Comparison of ENCODE assay signal across 8 mouse cellular contexts in genomic region chr4:150001221-150001860, GRCm38 (mm10). TPM values are rescaled to one million over a fixed set of nuclear protein-coding genes. Genes with fewer than 3 reads are reported as not detected.
DNase-seq lines count a peak whose midpoint lies in the region; TF ChIP-seq lines count a peak whose summit lies in the region.

No protein-coding gene starts in this region.

- H3K9ac ChIP-seq in ES-E14 (ENCODE audit: insufficient read depth, low read depth, low read length, poor library complexity, severe bottlenecking): peak overlapping the region; percentile 1; the same call in 1 of the 2 replicates

- H3K4me1 ChIP-seq in ES-E14 (ENCODE audit: control insufficient read depth in 2 of 2, insufficient read depth in 2 of 2, low read length in 2 of 2, poor library complexity in 1 of 2): peaks cover 27 to 54% of the 10 kb centered on the region in 2 experiments
- H3K4me1 ChIP-seq in kidney, adult 2 months (ENCODE audit: control insufficient read depth, insufficient read depth, low read length): peaks cover 43% of the 10 kb centered on the region
- H3K4me1 ChIP-seq in forebrain, embryonic 10.5 days: peaks cover 20% of the 10 kb centered on the region

- H3K4me3 ChIP-seq in ES-E14 (ENCODE audit: insufficient read depth in 1 of 2, low read depth in 1 of 2, low read length in 2 of 2, poor library complexity in 1 of 2, severe bottlenecking in 1 of 2): no peak overlapping the region
- H3K4me3 ChIP-seq in kidney, adult 2 months (ENCODE audit: insufficient read depth, low read depth, low read length): peak overlapping the region; percentile 71
- H3K4me3 ChIP-seq in forebrain, embryonic 10.5 days: no peak overlapping the region

- H3K27me3 ChIP-seq in kidney, adult 2 months (replicated peaks; ENCODE audit: control insufficient read depth, insufficient read depth, low read length): no peaks in the 10 kb centered on the region
- no peaks in the 10 kb centered on the region for H3K27me3 ChIP-seq in forebrain, embryonic 10.5 days (ENCODE audit: poor library complexity, severe bottlenecking)

- no peaks in the 10 kb centered on the region for H3K36me3 ChIP-seq in ES-E14 (ENCODE audit: control insufficient read depth, insufficient read depth, low read length, poor library complexity, severe bottlenecking)
- H3K36me3 ChIP-seq in kidney, adult 2 months (ENCODE audit: control insufficient read depth, insufficient read depth, low read length): no peaks in the 10 kb centered on the region; the same call in 1 of the 2 replicates
- H3K36me3 ChIP-seq in forebrain, embryonic 10.5 days (replicated peaks): no peaks in the 10 kb centered on the region

- no peaks in the 10 kb centered on the region for H3K9me3 ChIP-seq in ES-E14 (ENCODE audit: control insufficient read depth, insufficient read depth, low read depth, low read length)
- no peaks in the 10 kb centered on the region for H3K9me3 ChIP-seq in forebrain, embryonic 10.5 days

- peak overlapping the region; percentile 28; the same call in 1 of the 2 replicates for H3K27ac ChIP-seq in ES-E14 (ENCODE audit: insufficient read depth, low read depth, low read length, poor library complexity, severe bottlenecking)
- H3K27ac ChIP-seq in kidney, adult 2 months (ENCODE audit: insufficient read depth, low read depth, low read length): peak overlapping the region; percentile 96
- H3K27ac ChIP-seq in forebrain, embryonic 10.5 days: no peak overlapping the region

- in situ Hi-C loops in ES-E14 (cut with MboI; ENCODE audit: low sequenced_read_pairs in 2 of 2, unreplicated experiment in 2 of 2): no loop called here

- TF ChIP-seq CTCF in kidney, adult 2 months (conservative IDR thresholded peaks at IDR 0.05; ENCODE audit: insufficient read depth, insufficient read length, low read depth, low read length): no peak

- no peak for TF ChIP-seq POLR2A in kidney, adult 2 months (IDR thresholded peaks at IDR 0.05; ENCODE audit: low read depth, low read length)

- 28% methylated on average over 10 of the region's 10 CpGs for WGBS in kidney, adult 2 months
- WGBS in forebrain, embryonic 10.5 days: 76% methylated on average over 10 of the region's 10 CpGs

- peak; percentile 18 for DNase-seq in cerebellum, adult 8-10 months
- no peak for DNase-seq in cerebellum, adult 11-12 months
- DNase-seq in ES-E14 (ENCODE audit: low read depth, low spot score): no peak
- DNase-seq in kidney, adult 2 months: no peak
- DNase-seq in lung, postnatal 25 days (ENCODE audit: low spot score): peak; percentile 38
- DNase-seq in layer of hippocampus, postnatal 25 days (ENCODE audit: extremely low spot score in 1 of 2, low spot score in 1 of 2): no peak
- DNase-seq in embryo, embryonic 11 days: no peak
- DNase-seq in forebrain, embryonic 10.5 days (ENCODE audit: extremely low spot score, low spot score): no peak

TF ChIP-seq in ES-E14, 5 proteins besides CTCF, POLR2A, EP300 and RAD21:
- TF ChIP-seq ZNF384 (IDR thresholded peaks at IDR 0.05; ENCODE audit: low read depth, low read length): no peak
- TF ChIP-seq HCFC1 (IDR thresholded peaks at IDR 0.05; ENCODE audit: borderline replicate concordance, insufficient read depth, low read length): no peak
- no peak for TF ChIP-seq CHD2 (IDR thresholded peaks at IDR 0.05; ENCODE audit: low read depth, low read length)
- TF ChIP-seq ZC3H11A (IDR thresholded peaks at IDR 0.05; ENCODE audit: borderline replicate concordance, low read depth, low read length): no peak
- no peak for TF ChIP-seq MAFK (IDR thresholded peaks at IDR 0.05; ENCODE audit: insufficient read depth, low read depth, low read length)

RNA-seq across cellular contexts. Expression of gene H6pd, which starts 7.5 kb away (rescaled TPM):
- 17.6 and 19.0 TPM in 2 replicates for total RNA-seq in ES-E14 (2012; rRNA removed)
- 137 and 161 TPM in 2 replicates for polyA plus RNA-seq in kidney, adult 2 months (2012; rRNA removed)
- total RNA-seq in layer of hippocampus, postnatal 25 days (2021): 1 to 10 TPM; 8.8 to 9.1 TPM
- 3.0 TPM in 2 replicates for polyA plus RNA-seq in forebrain, embryonic 10.5 days (2016; fragmentation: Nextera tagmentation; extraction: Ambion mirVana)

RNA-seq across cellular contexts. Expression of gene Spsb1, which starts 46.5 kb away (rescaled TPM):
- 11.2 and 12.0 TPM in 2 replicates for total RNA-seq in ES-E14 (2012; rRNA removed)
- polyA plus RNA-seq in kidney, adult 2 months (2012; rRNA removed): 6.5 and 6.7 TPM in 2 replicates
- 10 to 100 TPM; 23.8 to 25.5 TPM for total RNA-seq in layer of hippocampus, postnatal 25 days (2021)
- polyA plus RNA-seq in forebrain, embryonic 10.5 days (2016; fragmentation: Nextera tagmentation; extraction: Ambion mirVana): 9.0 and 11.2 TPM in 2 replicates

Comparison
In these comparisons a context has a peak if more than half of its experiments do, and no peak if none do; other contexts are left out.
1. DNase-seq: peak in cerebellum, adult 8-10 months (single experiment) and lung, postnatal 25 days (single experiment); none in cerebellum, adult 11-12 months (single experiment), ES-E14 (single experiment), kidney, adult 2 months (single experiment), layer of hippocampus, postnatal 25 days (0 of 2), embryo, embryonic 11 days (single experiment) and forebrain, embryonic 10.5 days (single experiment).